Mouse (Mus musculus) T-helper 17 cell (primary cell): Measurements from ENCODE around the gene Cdc7.

Experiments
- in situ Hi-C, 2 experiments: fragments of 300-600 bp; cut with MboI, MseI; formaldehyde crosslinking; loops; 1 replicate in 1 of 2; 2 replicates in 1 of 2; pipeline ENCODE4 v1.15.1; 2025; ENCODE audit warnings: high pct_unique_total_duplicates in 2 of 2

The Cdc7 gene

DNA sequence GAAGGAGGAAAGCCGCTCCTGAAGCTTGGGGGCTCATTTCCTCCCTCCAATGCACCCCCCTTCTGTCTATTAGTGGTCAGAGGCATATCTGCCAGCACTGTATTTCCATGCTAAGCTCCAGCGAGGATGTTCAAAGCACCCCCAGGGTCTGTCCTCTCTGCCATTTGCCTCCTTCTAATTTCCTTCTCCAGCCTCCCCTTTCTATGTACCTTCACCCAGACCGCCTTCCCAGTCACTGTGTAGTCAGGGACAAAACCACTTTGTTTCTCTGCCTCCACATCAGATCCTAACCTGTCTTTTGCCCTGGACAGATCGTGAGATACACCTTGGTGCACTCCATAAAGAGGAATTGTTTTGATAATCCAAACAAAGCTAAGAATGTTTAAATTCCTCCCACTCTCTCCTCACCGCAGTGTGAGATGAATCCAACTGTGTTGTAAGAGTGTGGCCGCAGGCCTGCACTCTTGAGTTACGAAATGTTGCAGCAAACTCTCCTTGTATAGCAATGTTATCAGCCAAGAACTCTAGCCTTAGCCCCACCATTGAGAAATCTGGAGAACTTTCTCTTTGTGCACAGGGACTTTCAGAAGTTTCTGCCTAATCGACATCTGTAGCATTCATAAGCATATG lies 27.3 kb downstream of the Cdc7 start:
- in situ Hi-C loops: loop anchor here (5.0 to 10.0 kb wide), 3 partner anchors 326 to 493 kb away; no protein-coding TSS in a partner anchor

- in situ Hi-C loops: loop anchor here (5.0 to 10.0 kb wide), 3 partner anchors 323 to 490 kb away; no protein-coding TSS in a partner anchor
Observed at GRCm38 (mm10) chr5:106994716-106995115, 30.6 kb downstream of the Cdc7 start.

- in situ Hi-C loops: loop anchor here in 1 of 2 experiments (10.0 kb wide), 2 partner anchors 329 to 489 kb away; no protein-coding TSS in a partner anchor
Observed at GRCm38 (mm10) chr5:106995886-106996538, 31.9 kb downstream of the Cdc7 start.

DNA sequence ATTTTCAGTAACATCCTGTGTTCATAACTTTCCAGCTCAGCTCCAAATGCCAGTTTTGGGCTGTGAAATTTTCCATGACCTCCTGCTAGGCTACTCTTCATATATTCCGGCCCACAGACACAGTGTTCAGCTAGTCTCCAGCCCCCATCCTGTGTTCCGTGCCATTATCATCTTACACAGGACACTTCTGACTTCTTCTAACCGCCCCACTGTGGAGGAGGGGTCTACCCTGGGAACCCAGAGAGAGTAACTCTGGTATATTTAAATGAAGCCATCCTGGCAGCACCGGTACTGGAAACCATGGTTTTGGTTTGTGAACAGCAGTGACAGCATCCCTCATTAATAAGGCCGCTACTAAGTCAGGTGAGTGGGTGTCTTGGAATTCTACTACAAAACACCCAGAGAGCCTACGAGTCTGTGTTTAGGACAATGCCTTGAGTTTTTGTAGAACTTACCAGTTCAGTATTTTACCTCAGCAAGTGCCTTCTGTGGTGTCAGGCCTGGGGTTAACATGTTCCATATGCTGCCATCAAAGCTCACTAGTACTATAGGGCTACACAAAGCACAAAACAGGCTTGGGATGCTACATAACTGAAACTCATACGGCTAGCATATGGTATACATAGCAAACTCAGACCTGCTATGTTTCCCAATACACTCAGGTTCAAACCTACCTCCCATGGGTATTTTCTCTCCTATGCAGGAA lies 32.6 kb downstream of the Cdc7 start:
- in situ Hi-C loops: loop anchor here in 1 of 2 experiments (10.0 kb wide), 2 partner anchors 328 to 488 kb away; no protein-coding TSS in a partner anchor

DNA sequence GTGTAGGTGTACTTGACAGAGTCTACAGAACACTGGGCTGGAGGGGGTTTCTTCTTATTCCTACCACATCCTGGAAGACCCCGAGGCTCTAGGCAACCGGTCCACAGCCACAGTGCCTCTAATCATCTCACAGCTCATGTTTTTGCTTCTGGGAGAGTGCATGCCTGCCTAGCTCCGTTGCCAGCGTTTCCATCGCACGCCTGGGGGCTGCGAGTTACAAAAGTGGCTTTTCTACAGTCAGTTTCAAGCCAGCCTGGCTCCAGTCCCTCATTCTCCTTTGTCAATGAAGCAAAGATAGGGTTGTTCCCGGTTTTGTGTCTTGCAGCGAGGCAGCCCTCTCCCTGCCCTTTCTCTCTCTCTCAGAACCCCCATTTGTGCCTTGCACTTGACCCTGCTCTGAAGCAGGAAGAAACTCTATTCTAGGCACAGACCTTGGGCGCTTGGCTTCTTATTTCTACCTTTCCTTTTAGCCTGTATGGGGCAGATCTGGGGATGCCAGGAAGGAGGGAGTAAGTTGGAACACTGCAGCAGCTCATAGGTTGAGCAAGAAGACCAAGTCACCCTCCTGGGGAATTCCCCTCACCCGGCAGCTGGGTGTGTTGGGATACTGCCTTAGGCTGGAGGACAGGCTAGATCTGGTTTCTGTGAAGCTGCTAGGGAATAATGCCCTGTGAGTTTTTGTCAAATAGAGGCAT lies 37.4 kb downstream of the Cdc7 start:
- in situ Hi-C loops: no loop called here

DNA sequence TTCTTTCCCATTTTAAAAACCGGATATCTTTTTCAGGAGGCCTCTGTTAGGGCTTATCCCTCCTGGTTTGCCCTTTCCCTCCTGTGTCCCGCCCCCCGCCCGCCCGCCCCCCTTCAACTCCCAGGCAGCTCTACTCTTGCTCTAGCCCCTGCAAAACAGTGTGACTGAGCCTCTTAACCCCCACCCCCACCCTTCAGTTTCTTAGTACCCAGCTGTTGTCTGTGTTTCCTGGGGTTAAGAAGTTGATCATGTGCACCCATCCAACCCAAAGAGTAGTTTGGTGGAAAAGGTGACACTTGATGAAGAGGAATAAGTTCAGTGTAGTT lies 37.9 kb downstream of the Cdc7 start:
- in situ Hi-C loops: no loop called here

DNA sequence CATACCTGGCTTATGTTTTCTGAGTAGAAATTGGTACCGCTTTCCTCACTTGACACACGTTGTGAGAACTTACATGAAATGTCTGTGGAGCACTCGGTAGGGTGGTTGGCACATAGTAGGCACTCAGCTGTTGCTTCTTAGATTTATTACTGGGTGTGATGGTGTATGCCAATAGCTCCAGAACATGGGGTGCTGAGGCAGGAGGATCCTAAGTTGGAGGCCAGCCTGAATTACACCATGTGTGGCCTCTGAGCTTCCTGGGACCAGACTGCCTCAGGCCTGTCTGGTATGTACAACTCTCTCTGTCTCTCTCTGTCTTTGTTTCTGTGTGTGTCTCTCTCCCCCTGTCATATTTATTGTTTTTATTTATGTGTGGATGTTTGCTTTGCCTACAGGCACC lies 45.6 kb downstream of the Cdc7 start:
- in situ Hi-C loops: loop anchor here in 1 of 2 experiments (5.0 kb wide), 1 partner anchor 308 kb away; no protein-coding TSS in a partner anchor

GRCm38 (mm10) chr5:107010300-107010699 lies 46.2 kb downstream of the Cdc7 start:
- in situ Hi-C loops: loop anchor here in 1 of 2 experiments (5.0 kb wide), 1 partner anchor 307 kb away; no protein-coding TSS in a partner anchor

DNA sequence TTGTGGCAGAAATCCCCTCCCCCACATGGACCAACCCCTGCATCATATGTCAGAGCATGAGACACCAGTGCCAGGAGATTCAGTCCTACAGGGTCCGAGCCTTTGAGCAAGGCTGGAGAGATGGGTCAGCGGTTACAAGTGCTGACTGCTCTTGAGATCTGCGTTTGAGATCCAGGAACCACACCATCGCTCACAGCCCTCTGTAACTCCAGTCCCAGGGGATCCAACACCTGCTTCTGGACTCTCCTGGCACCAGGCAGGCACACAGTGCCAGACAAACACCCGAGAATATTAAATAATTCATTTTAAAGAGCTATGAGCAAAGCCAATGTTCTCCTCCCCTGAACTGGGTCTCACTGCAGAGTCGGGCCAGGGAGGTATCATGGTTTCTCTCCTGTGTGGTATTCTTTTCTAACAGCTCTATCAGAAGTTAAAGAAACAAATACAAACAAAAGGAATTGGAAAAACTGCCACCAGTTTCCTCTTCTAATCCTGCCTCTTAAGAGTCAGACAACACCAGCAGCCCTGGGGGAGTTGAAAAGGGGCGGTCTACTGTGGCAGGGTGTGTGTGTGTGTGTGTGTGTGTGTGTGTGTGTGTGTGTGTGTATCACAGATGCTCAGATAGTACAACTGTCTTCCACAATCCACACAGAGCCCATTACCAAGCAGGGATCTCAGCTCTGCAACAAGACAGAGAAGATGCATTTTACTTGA lies 47.4 kb downstream of the Cdc7 start:
- in situ Hi-C loops: loop anchor here in 1 of 2 experiments (5.0 kb wide), 1 partner anchor 306 kb away; no protein-coding TSS in a partner anchor

DNA sequence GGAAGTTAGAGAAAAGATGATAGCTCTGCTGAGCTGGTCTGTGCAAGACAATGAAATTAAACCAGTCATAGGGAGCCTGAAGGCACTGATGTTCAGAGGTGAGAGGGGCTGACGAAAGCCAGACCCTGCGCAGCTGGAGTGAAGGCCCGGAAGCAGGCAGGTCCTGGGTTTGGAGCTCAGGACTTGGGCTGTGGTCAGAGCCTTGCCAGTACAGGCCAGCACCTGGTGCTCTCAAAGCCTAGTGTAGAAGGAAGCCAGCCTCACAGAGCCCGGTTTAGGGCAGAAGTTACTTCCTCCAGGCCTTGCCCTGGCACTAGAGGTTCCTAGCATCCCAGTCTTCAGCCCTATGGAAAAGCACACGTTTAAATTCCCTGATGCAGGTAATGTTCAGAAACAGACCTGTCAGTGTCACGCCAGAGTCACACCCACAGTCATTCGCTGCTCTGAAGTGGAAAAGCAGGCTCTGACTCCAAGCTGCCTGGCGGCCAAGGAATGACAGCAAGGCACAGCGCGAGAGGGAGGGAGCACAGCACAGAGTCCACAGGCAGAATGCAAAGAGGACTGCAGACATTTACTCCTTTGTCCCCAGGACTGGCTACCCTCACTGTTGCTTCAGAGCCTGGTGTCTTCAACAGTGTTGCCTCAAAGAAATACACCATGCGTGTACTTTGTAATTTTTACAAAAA lies 48.1 kb downstream of the Cdc7 start:
- in situ Hi-C loops: loop anchor here in 1 of 2 experiments (5.0 kb wide), 1 partner anchor 305 kb away; no protein-coding TSS in a partner anchor

DNA sequence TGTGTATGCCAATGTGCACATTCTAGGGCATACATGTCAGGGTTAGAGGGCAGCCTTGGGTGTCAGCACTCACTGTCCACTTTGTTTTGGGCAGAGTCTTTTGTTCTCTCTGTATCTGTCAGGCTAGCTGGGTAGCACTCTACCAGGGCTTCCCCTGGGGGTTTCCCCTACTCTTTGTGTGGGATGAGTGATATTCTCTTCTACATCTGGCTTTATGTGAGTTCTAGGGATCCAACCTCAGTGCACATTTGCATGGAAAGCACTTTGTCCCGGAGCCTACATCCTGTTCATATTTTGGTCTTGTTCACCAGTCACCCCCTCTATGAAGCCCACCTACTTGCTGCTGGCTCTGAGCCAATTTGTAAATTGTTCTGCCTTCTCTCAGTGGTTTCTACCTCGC lies 49.3 kb downstream of the Cdc7 start:
- in situ Hi-C loops: loop anchor here in 1 of 2 experiments (5.0 kb wide), 1 partner anchor 304 kb away; no protein-coding TSS in a partner anchor

GRCm38 (mm10) chr5:107014146-107014545 lies 50.0 kb downstream of the Cdc7 start:
- in situ Hi-C loops: loop anchor here in 1 of 2 experiments (5.0 kb wide), 1 partner anchor 303 kb away; no protein-coding TSS in a partner anchor

DNA sequence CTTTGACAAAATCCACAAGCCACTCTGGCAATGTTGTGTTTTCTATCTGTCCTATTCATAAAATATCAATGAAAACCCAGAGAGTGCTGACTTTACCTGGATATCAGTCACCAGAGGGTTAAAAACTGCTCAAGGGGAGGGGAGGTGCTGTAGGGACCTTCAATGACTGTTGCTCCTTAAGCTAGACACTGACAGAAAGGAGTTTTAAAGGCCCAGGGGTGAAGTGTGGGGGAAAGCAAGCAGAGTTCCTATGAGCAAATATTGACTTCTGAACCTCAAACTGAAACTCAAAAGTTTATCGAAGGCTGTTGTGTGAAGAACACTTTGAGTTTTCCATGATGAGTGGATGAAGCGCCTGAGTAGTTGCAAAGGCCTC lies 50.9 kb downstream of the Cdc7 start:
- in situ Hi-C loops: no loop called here

DNA sequence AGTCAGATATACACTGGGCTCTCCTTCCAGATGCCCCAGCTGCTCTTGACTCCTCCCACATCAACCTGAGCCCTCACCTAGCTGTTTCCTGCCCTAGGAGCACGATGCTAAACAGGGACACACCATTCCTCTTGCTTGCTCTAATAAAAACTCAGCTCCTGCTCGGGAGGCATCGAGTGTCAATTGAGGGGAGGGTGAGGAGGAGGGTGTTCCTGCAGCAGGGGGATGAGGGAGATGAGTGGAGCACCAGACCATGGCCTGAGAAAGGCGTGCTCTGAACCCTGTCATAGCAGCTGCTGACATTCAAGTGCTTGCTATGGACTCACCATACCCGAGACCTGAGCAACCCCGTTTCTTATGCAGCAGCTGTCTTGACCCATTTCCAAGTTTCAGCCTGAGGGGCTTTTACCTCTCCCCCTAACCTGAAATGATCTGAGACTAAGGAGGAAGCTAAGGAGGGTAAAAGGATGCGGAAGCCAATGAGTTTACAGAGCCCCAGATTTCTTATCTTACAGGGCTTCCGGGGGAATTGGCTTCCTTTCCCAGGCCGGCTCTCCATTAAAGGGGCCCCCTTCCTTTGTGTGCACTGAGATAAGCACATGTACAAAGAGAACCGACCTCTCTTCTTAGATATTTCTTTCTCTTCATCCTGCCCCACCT lies 51.4 kb downstream of the Cdc7 start:
- in situ Hi-C loops: no loop called here

GRCm38 (mm10) chr5:107016538-107016937 lies 52.4 kb downstream of the Cdc7 start:
- in situ Hi-C loops: no loop called here

- in situ Hi-C loops: no loop called here
Observed at GRCm38 (mm10) chr5:107017544-107017943, 53.4 kb downstream of the Cdc7 start.

DNA sequence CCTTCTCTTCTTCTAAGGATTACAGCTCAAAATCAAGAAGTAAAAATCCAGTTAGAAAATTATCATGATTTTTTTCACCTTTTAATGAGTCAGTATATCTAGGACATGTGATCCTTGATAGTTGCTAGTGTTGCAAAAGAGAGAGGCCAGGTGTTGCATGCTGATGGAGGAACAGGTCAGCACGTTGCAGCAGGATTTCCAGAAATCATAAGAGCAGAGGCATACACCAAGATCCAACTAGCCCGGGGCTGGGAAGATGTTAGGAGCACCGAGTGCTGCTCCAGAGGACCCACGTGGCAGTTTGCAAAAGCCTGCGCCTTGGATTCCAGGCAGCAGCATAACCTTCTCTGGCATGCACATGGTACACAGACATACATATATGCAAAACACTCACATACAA lies 54.9 kb downstream of the Cdc7 start:
- in situ Hi-C loops: no loop called here

DNA sequence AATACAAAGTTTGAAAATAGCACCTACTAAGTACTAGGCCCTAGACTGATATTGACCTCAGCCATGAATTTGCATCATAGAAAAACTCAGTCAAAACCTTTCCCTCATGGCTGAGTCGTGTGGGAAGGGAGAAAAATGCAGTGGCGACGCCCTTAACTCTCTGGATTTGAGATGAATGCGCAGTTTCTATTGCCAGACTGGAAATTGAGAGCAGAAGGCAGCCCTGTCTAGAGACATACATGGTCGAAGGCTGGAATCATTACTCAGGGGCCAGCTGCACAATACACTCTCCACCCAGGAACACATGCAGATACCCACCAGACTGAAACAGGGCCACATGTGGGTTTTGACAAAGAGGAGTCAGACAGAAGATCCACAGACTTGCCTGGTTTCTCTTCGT lies 55.8 kb downstream of the Cdc7 start:
- in situ Hi-C loops: no loop called here

DNA sequence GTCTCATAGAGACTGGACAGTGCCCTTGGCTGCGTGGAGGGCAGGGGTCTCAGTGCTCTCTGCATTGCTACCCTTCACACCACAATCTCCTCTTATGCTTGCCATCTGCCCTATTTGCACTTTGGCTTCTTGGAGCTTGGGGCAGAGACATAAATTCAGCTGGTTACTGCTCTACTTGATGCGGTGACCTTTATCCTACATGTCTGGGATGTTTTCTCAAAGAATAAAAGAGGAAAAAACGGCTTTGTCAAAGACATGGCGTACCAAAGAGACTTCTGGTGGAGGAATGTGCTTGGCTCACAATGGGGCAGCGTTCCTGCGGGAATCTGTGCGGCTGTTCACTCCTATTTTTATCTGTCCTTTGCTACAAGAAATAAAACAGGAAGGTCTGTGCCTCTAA lies 56.2 kb downstream of the Cdc7 start:
- in situ Hi-C loops: no loop called here
